Mouse (Mus musculus): Measurements from ENCODE around the gene Gm10300. TPM values are rescaled to one million over a fixed set of nuclear protein-coding genes. Genes with fewer than 3 reads are reported as not detected.

Gm10300 gene
- polyA plus RNA-seq (2015; fragmentation: Nextera tagmentation; extraction: Ambion mirVana): 0.09 and 0.13 TPM in 2 replicates

DNA sequence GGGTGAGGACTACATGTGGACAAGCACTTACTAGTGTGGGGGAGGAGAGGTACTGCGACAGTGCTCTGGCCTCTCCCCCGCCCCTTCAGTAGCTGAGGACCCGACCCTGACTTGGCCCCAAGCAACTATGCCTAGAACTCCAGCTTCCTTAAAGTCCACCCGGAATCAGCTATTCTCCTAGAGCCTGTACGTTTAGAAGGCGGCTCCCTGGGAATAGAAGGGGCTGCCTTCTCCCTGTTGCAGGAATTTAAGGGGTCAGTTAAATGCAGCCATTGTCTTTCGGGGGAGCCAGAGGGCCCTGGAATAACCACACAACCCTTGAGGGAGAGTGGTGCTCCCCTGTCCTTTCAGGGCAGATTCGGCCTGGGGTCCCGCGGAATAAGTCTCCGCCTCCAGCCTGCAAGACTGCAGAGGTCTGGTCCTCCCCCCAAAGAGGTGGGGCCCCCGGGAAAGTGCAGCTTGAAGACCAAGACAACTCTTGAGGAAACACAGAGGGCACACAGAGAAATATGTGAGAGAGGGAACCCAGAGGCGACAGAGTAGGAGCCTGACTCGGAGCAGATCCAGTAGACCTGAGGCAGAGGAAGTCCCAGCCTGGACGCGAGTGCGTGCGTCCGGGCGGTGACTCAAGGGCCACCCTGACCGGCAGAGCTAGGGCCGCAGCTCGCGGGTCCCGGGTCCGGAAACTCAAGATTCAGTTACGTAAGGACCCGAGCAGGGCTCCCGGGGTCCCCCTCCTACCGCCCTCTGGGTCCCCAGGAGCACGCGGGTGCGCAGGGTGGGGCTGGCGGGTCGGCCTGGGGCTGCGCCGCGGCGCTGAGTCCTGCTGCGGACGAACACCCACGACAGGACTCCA, at the start of gene Gm10300:
TSS of gene Gm10300 (plus strand) at position 621 of the 856 bp plus-strand sequence.
- 0 out of 2 replicates have a peak, but pooled peaks cover 5% of the 10 kb centered on the region for H3K27me3 ChIP-seq
- WGBS: 2% methylated on average over 42 of the region's 42 CpGs
- no peaks in the 10 kb centered on the region for H3K9me3 ChIP-seq (replicated peaks)
- peaks cover 27% of the 10 kb centered on the region for H3K4me1 ChIP-seq
- H3K4me2 ChIP-seq (replicated peaks): peak within 1 kb of the TSS; percentile 99
- peak within 1 kb of the TSS; percentile 28; the same call in 1 of the 2 replicates for H3K27ac ChIP-seq (replicated peaks)
- no peaks in the 10 kb centered on the region for H3K36me3 ChIP-seq
- H3K4me3 ChIP-seq (replicated peaks): peak within 1 kb of the TSS; percentile 76
- 0 out of 2 replicates have a peak, but pooled peaks have one; percentile 16 for ATAC-seq (ENCODE audit: insufficient number of reproducible peaks, low FRiP score, low TSS enrichment, low read depth)
- H3K9ac ChIP-seq: peak within 1 kb of the TSS; percentile 50

DNA sequence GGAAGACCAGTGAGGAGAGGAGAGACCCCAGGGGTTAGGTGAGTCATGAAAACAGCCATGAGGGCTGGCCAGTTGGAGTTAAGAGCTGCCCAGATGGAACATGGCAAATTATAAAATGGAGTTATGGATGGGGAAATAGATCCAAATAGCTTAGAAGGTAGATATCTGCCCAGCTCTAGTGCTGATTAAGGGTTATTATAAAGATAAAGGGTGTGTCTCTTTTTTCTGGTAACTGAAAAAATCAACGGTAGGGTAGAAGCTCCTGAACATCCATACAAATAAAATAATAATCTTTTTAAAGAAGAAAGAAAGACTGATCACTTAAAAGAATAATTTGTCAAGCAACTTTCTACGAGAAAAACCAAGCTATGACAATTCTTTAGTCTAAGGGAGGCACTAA, 49.2 kb upstream of the Gm10300 start:
- ATAC-seq (ENCODE audit: insufficient number of reproducible peaks, low FRiP score, low TSS enrichment, low read depth): no peak
- Histone ChIP-seq H3K27me3 (no peaks in the 10 kb centered on the region), H3K27ac (replicated peaks) (no peak overlapping the region)

DNA sequence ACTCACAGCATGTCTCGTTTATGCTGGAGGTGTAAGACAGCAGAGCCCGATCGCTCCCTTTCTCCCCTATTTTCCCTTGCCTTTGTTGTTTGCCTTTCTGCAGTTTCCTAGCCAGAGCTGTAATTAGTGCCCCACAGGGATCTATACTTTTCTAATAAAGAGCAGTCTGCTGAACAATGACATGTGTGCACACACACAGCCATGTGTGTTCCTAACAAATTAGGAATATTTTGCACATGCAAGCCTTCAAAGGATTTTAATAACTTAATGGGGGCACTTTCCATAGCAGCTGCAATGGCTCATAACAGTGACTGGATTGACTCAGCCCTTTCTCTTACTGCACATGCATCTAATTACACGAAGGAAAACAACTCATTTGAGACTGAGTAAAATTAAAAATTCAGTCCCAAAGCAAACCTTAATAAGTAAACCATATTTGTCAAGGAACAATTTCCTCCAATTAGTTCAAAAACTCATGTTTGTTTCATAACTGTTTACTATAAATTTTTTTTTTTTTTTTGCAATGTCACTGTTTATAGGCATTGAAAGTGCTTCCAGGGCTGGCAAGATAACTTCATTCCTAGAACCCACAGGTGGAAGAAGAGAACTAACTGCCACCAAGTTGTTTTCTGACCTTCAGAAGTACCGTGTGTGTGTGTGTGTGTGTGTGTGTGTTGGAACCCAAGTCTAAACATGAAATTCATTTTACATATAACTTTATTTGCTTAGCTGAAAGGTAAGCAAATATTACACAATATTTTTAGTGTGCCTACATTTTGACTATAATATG, 48.6 kb upstream of the Gm10300 start:
- no peak for ATAC-seq (ENCODE audit: insufficient number of reproducible peaks, low FRiP score, low TSS enrichment, low read depth)
- Histone ChIP-seq H3K9ac (no peak overlapping the region), H3K4me3 (replicated peaks) (no peak overlapping the region), H3K9me3 (replicated peaks) (no peaks in the 10 kb centered on the region), H3K27ac (replicated peaks) (0 out of 2 replicates have a peak overlapping the region, but pooled peaks have one; percentile 44), H3K4me1 (no peaks in the 10 kb centered on the region; the same call in 1 of the 2 replicates), H3K36me3 (no peaks in the 10 kb centered on the region), H3K4me2 (replicated peaks) (no peak overlapping the region), H3K27me3 (no peaks in the 10 kb centered on the region)
- 34% methylated on average over 5 of the region's 5 CpGs for WGBS

More for the DNA sequence above, 49.2 kb upstream of the Gm10300 start:
- H3K9me3 ChIP-seq (replicated peaks): no peaks in the 10 kb centered on the region
- H3K4me1 ChIP-seq: no peaks in the 10 kb centered on the region; the same call in 1 of the 2 replicates
- no peak overlapping the region for H3K4me2 ChIP-seq (replicated peaks)
- H3K36me3 ChIP-seq: no peaks in the 10 kb centered on the region
- 47% methylated on average over 2 of the region's 2 CpGs for WGBS
- no peak overlapping the region for H3K9ac ChIP-seq
- no peak overlapping the region for H3K4me3 ChIP-seq (replicated peaks)

DNA sequence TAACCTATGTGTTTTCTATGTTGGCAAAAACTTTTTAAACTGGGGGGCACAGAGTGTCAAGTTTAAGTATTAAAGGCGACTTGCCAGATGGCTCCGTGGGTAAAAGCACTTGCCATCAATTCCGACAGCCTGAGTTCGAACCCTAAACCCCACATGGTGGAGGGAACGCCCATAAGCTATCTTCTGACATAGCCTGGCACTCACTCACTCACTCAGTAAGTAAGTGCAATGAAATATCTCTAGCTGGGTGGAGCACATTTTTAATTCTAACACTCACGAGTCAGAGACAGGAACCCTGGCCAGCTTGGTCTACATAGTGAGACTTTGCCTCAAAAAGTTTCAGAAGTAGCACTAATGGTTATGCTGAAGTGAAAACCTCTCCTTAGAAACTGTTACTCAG, 47.3 kb upstream of the Gm10300 start:
- ATAC-seq (ENCODE audit: insufficient number of reproducible peaks, low FRiP score, low TSS enrichment, low read depth): no peak
- H3K27ac ChIP-seq (replicated peaks): no peak overlapping the region
- no peak overlapping the region for H3K9ac ChIP-seq
- H3K4me3 ChIP-seq (replicated peaks): no peak overlapping the region
- H3K4me1 ChIP-seq: no peaks in the 10 kb centered on the region; the same call in 1 of the 2 replicates
- no peaks in the 10 kb centered on the region for H3K36me3 ChIP-seq
- H3K4me2 ChIP-seq (replicated peaks): no peak overlapping the region
- H3K27me3 ChIP-seq: no peaks in the 10 kb centered on the region
- H3K9me3 ChIP-seq (replicated peaks): no peaks in the 10 kb centered on the region
- 86% methylated on average over 6 of the region's 6 CpGs for WGBS

DNA sequence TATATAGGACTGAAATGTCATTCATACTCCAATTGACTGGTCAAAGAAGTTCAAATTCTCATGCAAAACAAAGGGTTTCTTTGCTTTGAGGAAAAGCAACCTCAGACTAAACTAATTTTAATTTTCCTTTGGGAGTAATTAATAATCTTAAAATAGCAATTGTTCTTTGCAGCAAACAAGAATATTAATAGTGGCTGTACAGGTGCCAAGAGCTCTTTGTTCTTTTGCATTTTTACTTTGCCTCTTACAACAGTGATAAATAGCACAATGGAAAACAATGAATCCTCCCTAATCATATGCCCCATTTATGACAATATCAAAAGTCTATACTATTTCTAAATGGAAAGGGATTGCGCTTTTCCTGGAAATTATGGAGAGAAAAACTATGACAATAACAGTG, 46.7 kb upstream of the Gm10300 start:
- no peaks in the 10 kb centered on the region for H3K27me3 ChIP-seq
- H3K9me3 ChIP-seq (replicated peaks): no peaks in the 10 kb centered on the region
- WGBS: 96% methylated on average over 1 of the region's 1 CpGs
- no peaks in the 10 kb centered on the region for H3K36me3 ChIP-seq
- no peak overlapping the region for H3K4me3 ChIP-seq (replicated peaks)
- H3K4me2 ChIP-seq (replicated peaks): no peak overlapping the region
- H3K4me1 ChIP-seq: no peaks in the 10 kb centered on the region; the same call in 1 of the 2 replicates
- no peak for ATAC-seq (ENCODE audit: insufficient number of reproducible peaks, low FRiP score, low TSS enrichment, low read depth)
- H3K27ac ChIP-seq (replicated peaks): no peak overlapping the region
- H3K9ac ChIP-seq: no peak overlapping the region

DNA sequence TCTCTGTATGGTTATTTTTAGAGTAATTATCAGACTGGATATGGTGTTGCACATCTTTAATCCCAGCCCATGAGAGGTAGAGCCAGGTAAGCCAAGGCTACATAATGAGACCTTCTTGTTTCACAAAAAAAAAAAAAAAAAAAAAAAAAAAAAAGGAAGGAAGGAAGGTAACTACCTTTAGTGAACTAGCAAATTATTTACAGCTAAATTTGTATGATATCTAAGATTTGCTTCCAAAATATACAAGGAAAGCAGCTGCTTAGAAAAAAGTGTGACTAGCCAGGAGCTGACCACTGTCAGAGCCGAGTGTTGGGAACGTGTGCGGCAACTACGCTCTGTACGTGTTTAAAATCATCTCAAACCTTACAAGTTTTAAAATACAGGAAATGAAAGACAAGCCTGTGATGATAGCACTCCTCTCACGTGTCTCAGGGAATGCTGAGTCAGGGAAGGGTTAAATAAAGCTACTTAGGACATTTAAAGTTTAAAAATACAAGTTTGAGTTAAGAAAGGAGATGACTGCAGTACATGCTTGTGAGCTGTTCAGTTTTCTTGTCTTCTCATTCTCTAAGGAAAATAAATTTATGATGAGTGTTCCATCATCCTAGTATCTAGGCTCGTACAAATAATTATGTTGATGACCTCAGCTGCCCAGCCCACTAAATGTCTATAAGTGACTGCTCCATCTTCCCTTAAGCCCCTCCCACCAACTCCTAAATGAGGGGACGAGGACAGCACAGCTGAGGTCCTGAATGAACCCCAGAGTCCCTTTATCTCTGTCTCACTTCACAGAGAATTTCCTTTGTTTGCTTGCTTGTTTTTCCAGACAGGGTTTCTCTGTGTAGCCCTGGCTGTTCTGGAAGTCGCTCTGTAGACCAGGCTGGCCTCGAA, 44.4 kb upstream of the Gm10300 start:
- Histone ChIP-seq H3K4me2 (replicated peaks) (no peak overlapping the region), H3K9me3 (replicated peaks) (no peaks in the 10 kb centered on the region), H3K27ac (replicated peaks) (no peak overlapping the region), H3K27me3 (no peaks in the 10 kb centered on the region), H3K9ac (no peak overlapping the region), H3K4me3 (replicated peaks) (no peak overlapping the region), H3K4me1 (peaks cover 5% of the 10 kb centered on the region; the same call in 1 of the 2 replicates), H3K36me3 (no peaks in the 10 kb centered on the region)
- ATAC-seq (ENCODE audit: insufficient number of reproducible peaks, low FRiP score, low TSS enrichment, low read depth): no peak
- 68% methylated on average over 10 of the region's 10 CpGs for WGBS

DNA sequence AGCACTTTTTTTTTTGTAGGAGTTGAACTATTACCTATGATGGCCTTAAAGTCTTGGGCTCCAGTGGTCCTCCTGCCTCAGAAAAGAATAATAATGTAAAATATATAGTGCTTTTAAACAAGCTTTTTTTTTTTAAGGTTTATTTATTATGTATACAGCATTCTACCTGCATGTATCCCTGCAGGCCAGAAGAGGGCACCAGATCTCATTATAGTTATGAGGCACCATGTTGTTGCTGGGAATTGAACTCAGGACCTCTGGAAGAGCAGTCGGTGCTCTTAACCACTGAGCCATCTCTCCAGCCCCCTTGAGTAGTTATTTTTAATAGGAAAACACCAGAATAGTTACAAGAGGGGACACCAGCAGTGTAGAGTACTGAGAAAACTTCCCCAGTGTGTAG, 41.3 kb upstream of the Gm10300 start:
- H3K9ac ChIP-seq: no peak overlapping the region
- H3K4me1 ChIP-seq: 0 out of 2 replicates have a peak, but pooled peaks cover 5% of the 10 kb centered on the region
- no peaks in the 10 kb centered on the region for H3K9me3 ChIP-seq (replicated peaks)
- H3K4me2 ChIP-seq (replicated peaks): no peak overlapping the region
- WGBS: 93% methylated on average over 1 of the region's 1 CpGs
- H3K36me3 ChIP-seq: no peaks in the 10 kb centered on the region
- no peak for ATAC-seq (ENCODE audit: insufficient number of reproducible peaks, low FRiP score, low TSS enrichment, low read depth)
- no peak overlapping the region for H3K27ac ChIP-seq (replicated peaks)
- H3K4me3 ChIP-seq (replicated peaks): no peak overlapping the region
- no peaks in the 10 kb centered on the region for H3K27me3 ChIP-seq

DNA sequence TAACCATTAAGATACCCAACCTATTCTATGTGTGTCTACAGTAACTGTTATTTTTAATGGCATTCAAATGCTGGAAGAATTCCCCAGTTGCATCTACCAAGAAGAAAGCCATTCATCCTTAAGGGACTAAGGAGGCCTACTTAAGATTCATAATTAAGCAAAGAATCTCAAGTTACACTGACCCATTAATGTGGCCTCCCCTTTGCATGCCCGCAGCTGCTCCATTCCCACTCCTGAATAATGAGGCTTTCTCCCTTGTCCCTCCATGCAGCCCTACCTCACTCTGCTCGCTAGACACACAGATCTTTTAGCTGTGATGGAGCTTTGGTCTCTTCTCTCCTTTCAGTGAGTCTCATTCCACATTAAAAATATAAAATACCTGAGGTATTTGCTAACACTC, 40.3 kb upstream of the Gm10300 start:
- no peak for ATAC-seq (ENCODE audit: insufficient number of reproducible peaks, low FRiP score, low TSS enrichment, low read depth)
- no peak overlapping the region for H3K4me3 ChIP-seq (replicated peaks)
- no peaks in the 10 kb centered on the region for H3K9me3 ChIP-seq (replicated peaks)
- H3K36me3 ChIP-seq: no peaks in the 10 kb centered on the region
- H3K27ac ChIP-seq (replicated peaks): no peak overlapping the region
- no peak overlapping the region for H3K4me2 ChIP-seq (replicated peaks)
- no peak overlapping the region for H3K9ac ChIP-seq
- H3K4me1 ChIP-seq: 0 out of 2 replicates have a peak, but pooled peaks cover 5% of the 10 kb centered on the region
- H3K27me3 ChIP-seq: no peaks in the 10 kb centered on the region
- WGBS: 40% methylated on average over 2 of the region's 2 CpGs

DNA sequence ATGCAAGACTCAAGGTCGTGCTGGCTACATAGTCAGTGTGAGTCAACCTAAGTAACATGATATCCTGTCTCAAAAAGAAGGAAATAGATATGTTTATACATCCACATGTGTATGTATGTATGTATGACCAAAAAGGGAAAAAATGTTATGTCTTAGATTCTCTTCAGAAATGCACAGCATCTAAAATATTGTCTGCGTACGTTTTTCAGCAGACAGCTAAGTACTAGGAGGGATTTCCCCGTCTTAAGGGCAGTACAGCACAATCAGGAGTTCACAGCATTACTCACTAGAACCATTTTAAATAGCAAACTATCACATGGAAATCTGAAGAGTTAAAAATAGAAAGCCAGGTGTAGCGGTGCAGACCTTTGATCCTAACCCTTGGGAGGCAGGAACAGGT, 37.4 kb upstream of the Gm10300 start:
- H3K4me3 ChIP-seq (replicated peaks): no peak overlapping the region
- ATAC-seq (ENCODE audit: insufficient number of reproducible peaks, low FRiP score, low TSS enrichment, low read depth): no peak
- H3K27me3 ChIP-seq: no peaks in the 10 kb centered on the region
- H3K36me3 ChIP-seq: no peaks in the 10 kb centered on the region
- peaks cover 9% of the 10 kb centered on the region; the same call in 1 of the 2 replicates for H3K4me1 ChIP-seq
- H3K4me2 ChIP-seq (replicated peaks): no peak overlapping the region
- H3K9ac ChIP-seq: no peak overlapping the region
- no peak overlapping the region for H3K27ac ChIP-seq (replicated peaks)
- WGBS: 55% methylated on average over 5 of the region's 5 CpGs
- H3K9me3 ChIP-seq (replicated peaks): no peaks in the 10 kb centered on the region

DNA sequence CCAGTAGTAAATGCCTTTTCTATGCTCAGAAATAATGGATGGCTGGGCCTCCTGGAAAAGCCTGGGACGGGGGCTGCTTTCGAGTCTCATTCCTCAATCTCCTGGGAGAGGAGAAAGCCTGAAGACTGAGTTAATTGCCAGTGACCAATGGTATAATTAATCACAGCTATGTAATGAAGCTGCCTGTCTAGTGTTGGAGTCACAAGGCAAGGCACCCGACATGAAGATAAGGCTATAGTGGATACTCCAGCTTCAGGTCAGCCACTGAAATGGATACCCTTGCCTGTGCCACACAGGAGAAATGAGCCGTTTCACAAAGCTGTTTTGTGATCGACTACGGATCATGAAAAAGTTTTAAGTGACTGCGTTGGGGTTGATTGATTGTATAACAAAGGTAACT, 36.5 kb upstream of the Gm10300 start:
- H3K27me3 ChIP-seq: no peaks in the 10 kb centered on the region
- peaks cover 12% of the 10 kb centered on the region; the same call in 1 of the 2 replicates for H3K4me1 ChIP-seq
- H3K27ac ChIP-seq (replicated peaks): no peak overlapping the region
- no peak overlapping the region for H3K4me2 ChIP-seq (replicated peaks)
- no peaks in the 10 kb centered on the region for H3K9me3 ChIP-seq (replicated peaks)
- no peak overlapping the region for H3K4me3 ChIP-seq (replicated peaks)
- no peak overlapping the region for H3K9ac ChIP-seq
- no peak for ATAC-seq (ENCODE audit: insufficient number of reproducible peaks, low FRiP score, low TSS enrichment, low read depth)
- 49% methylated on average over 7 of the region's 7 CpGs for WGBS
- H3K36me3 ChIP-seq: no peaks in the 10 kb centered on the region

Data from embryonic facial prominence, embryonic 15.5 days (tissue).